10 mouse cellular contexts compared by ENCODE assay signal in the genomic region with DNA sequence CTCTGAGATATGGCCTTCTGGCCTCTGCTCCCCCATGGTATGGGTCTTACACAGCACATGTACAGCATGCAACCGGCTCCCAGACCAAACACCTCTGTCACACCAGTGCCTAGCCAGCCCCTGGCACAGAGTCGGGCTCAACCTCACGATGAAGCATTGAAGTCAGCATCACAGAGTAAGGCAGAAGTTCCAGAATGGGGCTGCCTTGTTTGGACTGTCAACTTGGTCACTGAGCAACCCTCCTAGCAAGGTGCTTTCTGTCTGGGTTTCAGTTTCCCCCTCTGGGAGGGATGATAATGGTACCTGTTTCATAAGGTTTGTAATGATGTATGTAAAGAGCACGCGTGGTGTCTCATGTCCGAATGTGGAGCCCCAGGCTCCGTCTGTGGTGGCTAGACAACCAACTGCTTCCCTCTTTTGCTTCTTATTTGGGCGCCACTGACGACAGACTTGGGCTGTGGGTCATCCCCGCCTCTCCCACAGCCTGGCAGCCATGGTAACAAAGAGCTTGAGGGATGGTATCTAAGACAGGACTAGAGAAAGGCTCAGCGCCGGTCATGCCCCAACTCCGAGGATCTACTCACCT. TPM values are rescaled to one million over a fixed set of nuclear protein-coding genes. Genes with fewer than 3 reads are reported as not detected.
DNase-seq lines count a peak whose midpoint lies in the region; ATAC-seq and TF ChIP-seq lines count a peak whose summit lies in the region.
"Had no signal": no experiment of that assay in that cellular context is flagged by ENCODE, and none has a peak within 500 bp of the region (broad histone marks: within the 10 kb centered on the region; RNA-seq: fewer than 3 reads in every experiment).

No protein-coding gene starts in this region.

- peak overlapping the region; percentile 88; the same call in 1 of the 2 replicates for H3K4me3 ChIP-seq in lung, embryonic 14.5 days (ENCODE audit: low read depth, low read length)
- no peak overlapping the region for H3K4me3 ChIP-seq in lung, adult 2 months (replicated peaks; ENCODE audit: extremely low read depth, low read depth, low read length)
- H3K4me3 ChIP-seq in embryonic facial prominence, embryonic 15.5 days (replicated peaks) = no peak overlapping the region
- H3K4me3 ChIP-seq in stomach, embryonic 14.5 days (ENCODE audit: low read depth, low read length) = no peak overlapping the region

- 0 out of 2 replicates have a peak, but pooled peaks cover 7% of the 10 kb centered on the region for H3K36me3 ChIP-seq in lung, embryonic 14.5 days (ENCODE audit: insufficient read depth)
- H3K36me3 ChIP-seq in embryonic facial prominence, embryonic 15.5 days = no peaks in the 10 kb centered on the region
- no peaks in the 10 kb centered on the region for H3K36me3 ChIP-seq in stomach, embryonic 14.5 days (ENCODE audit: control insufficient read depth, insufficient read depth, low read length)

- 49% methylated on average over 13 of the region's 13 CpGs for WGBS in lung, embryonic 14.5 days
- 59% methylated on average over 13 of the region's 13 CpGs for WGBS in lung, adult 2 months
- WGBS in embryonic facial prominence, embryonic 15.5 days = 51% methylated on average over 13 of the region's 13 CpGs
- 47% methylated on average over 13 of the region's 13 CpGs for WGBS in stomach, embryonic 14.5 days

- no peak for TF ChIP-seq CTCF in lung, embryonic 14.5 days (IDR thresholded peaks at IDR 0.05; ENCODE audit: low read depth)
- TF ChIP-seq CTCF in lung, adult 2 months (IDR thresholded peaks at IDR 0.05; ENCODE audit: insufficient read depth, low read length) = no peak

- TF ChIP-seq POLR2A in lung, adult 2 months (IDR thresholded peaks at IDR 0.05; ENCODE audit: borderline replicate concordance, extremely low read depth, low read depth, low read length) = no peak

- no peaks in the 10 kb centered on the region for H3K9me3 ChIP-seq in lung, embryonic 14.5 days (ENCODE audit: low read depth, low read length)
- no peaks in the 10 kb centered on the region for H3K9me3 ChIP-seq in embryonic facial prominence, embryonic 15.5 days (replicated peaks)
- no peaks in the 10 kb centered on the region for H3K9me3 ChIP-seq in stomach, embryonic 14.5 days (ENCODE audit: control insufficient read depth, low read depth, low read length)

- no peak for ATAC-seq in lung, embryonic 14.5 days (ENCODE audit: insufficient read depth)
- no peak for ATAC-seq in embryonic facial prominence, embryonic 15.5 days (ENCODE audit: insufficient number of reproducible peaks, low FRiP score, low TSS enrichment, low read depth)
- ATAC-seq in megakaryocyte, adult 5-6 weeks (ENCODE audit: poor library complexity, severe bottlenecking) = peak; percentile 59
- ATAC-seq in stomach, embryonic 14.5 days (ENCODE audit: insufficient number of reproducible peaks, insufficient read depth, low FRiP score, low read depth) = no peak

- H3K4me1 ChIP-seq in lung, embryonic 14.5 days (ENCODE audit: insufficient read depth) = peaks cover 25% of the 10 kb centered on the region
- peaks cover 15% of the 10 kb centered on the region for H3K4me1 ChIP-seq in lung, adult 2 months (ENCODE audit: control insufficient read depth, insufficient read depth, low read length)
- peaks cover 77% of the 10 kb centered on the region for H3K4me1 ChIP-seq in embryonic facial prominence, embryonic 15.5 days
- peaks cover 52% of the 10 kb centered on the region for H3K4me1 ChIP-seq in stomach, embryonic 14.5 days (ENCODE audit: control insufficient read depth, insufficient read depth, low read length)

- no peak overlapping the region; the same call in 1 of the 2 replicates for H3K9ac ChIP-seq in lung, embryonic 14.5 days
- no peak overlapping the region for H3K9ac ChIP-seq in embryonic facial prominence, embryonic 15.5 days
- no peak overlapping the region for H3K9ac ChIP-seq in stomach, embryonic 14.5 days (replicated peaks; ENCODE audit: low read depth, low read length)

- no peak overlapping the region; the same call in 1 of the 2 replicates for H3K27ac ChIP-seq in lung, embryonic 14.5 days (ENCODE audit: low read depth)
- H3K27ac ChIP-seq in embryonic facial prominence, embryonic 15.5 days (replicated peaks) = 0 out of 2 replicates have a peak overlapping the region, but pooled peaks have one; percentile 88
- H3K27ac ChIP-seq in stomach, embryonic 14.5 days (ENCODE audit: low read length) = no peak overlapping the region

- H3K4me2 ChIP-seq in lung, embryonic 14.5 days = peak overlapping the region; percentile 82
- H3K4me2 ChIP-seq in embryonic facial prominence, embryonic 15.5 days (replicated peaks) = peak overlapping the region; percentile 88; the same call in 1 of the 2 replicates
- H3K4me2 ChIP-seq in stomach, embryonic 14.5 days (replicated peaks; ENCODE audit: low read depth, low read length) = 0 out of 2 replicates have a peak overlapping the region, but pooled peaks have one; percentile 65

- no peak for DNase-seq in lung, embryonic 14.5 days
- no peak for DNase-seq in lung, adult 2 months
- DNase-seq in adrenal gland, adult 8-10 months = no peak
- no peak for DNase-seq in gastrocnemius, adult 18-20 months (ENCODE audit: low spot score)
- DNase-seq: cerebellum, adult 8-10 months; heart, adult 18-20 months; lung, postnatal 36 days had no signal

- H3K27me3 ChIP-seq in lung, embryonic 14.5 days (ENCODE audit: insufficient read depth, low read length) = 0 out of 2 replicates have a peak, but pooled peaks cover 5% of the 10 kb centered on the region
- H3K27me3 ChIP-seq in embryonic facial prominence, embryonic 15.5 days = no peaks in the 10 kb centered on the region
- no peaks in the 10 kb centered on the region for H3K27me3 ChIP-seq in stomach, embryonic 14.5 days (ENCODE audit: control insufficient read depth, insufficient read depth, low read length)

RNA-seq across cellular contexts. Expression of a gene that starts 1.0 kb away (rescaled TPM):
- polyA plus RNA-seq in lung, embryonic 14.5 days (2014; fragmentation: Nextera tagmentation; extraction: Ambion mirVana) = 7.8 and 10.4 TPM in 2 replicates
- polyA plus RNA-seq in lung, adult 2 months (2012; rRNA removed) = 36.6 and 58.8 TPM in 2 replicates
- 11.4 and 15.1 TPM in 2 replicates for polyA plus RNA-seq in embryonic facial prominence, embryonic 15.5 days (2015; fragmentation: Nextera tagmentation; extraction: Ambion mirVana)
- 0.16 and 0.30 TPM in 2 replicates for total RNA-seq in megakaryocyte, adult 5-6 weeks (2015)
- total RNA-seq in megakaryocyte, adult 5-6 weeks (2017) = 0.29 and 0.85 TPM in 2 replicates
- 6.4 and 7.2 TPM in 2 replicates for polyA plus RNA-seq in stomach, embryonic 14.5 days (2014; fragmentation: Nextera tagmentation; extraction: Ambion mirVana)
- 10 to 100 TPM in 3 of 4 experiments, 1 to 10 TPM in 1; 8.8 to 19.6 (median 17.1) TPM for total RNA-seq in adrenal gland, adult 8-10 months (2022)
- 1 to 10 TPM; 4.4 to 5.1 TPM for total RNA-seq in gastrocnemius, adult 18-20 months (2021)

RNA-seq across cellular contexts. Expression of a gene that starts 31.1 kb away (rescaled TPM):
- polyA plus RNA-seq in lung, embryonic 14.5 days (2014; fragmentation: Nextera tagmentation; extraction: Ambion mirVana) = 8.8 TPM in 2 replicates
- polyA plus RNA-seq in lung, adult 2 months (2012; rRNA removed) = 40.0 and 43.4 TPM in 2 replicates
- polyA plus RNA-seq in embryonic facial prominence, embryonic 15.5 days (2015; fragmentation: Nextera tagmentation; extraction: Ambion mirVana) = 16.0 and 16.4 TPM in 2 replicates
- 42.1 and 45.0 TPM in 2 replicates for total RNA-seq in megakaryocyte, adult 5-6 weeks (2015)
- total RNA-seq in megakaryocyte, adult 5-6 weeks (2017) = 37.0 TPM in 2 replicates
- 10.1 and 12.1 TPM in 2 replicates for polyA plus RNA-seq in stomach, embryonic 14.5 days (2014; fragmentation: Nextera tagmentation; extraction: Ambion mirVana)
- total RNA-seq in adrenal gland, adult 8-10 months (2022) = 100 to 1,000 TPM in 2 of 4 experiments, 10 to 100 TPM in 2; 42.9 to 895 (median 124) TPM
- total RNA-seq in gastrocnemius, adult 18-20 months (2021) = 100 to 1,000 TPM; 206 to 234 TPM

RNA-seq across cellular contexts. Expression of a gene that starts 49.1 kb away (rescaled TPM):
- polyA plus RNA-seq in lung, embryonic 14.5 days (2014; fragmentation: Nextera tagmentation; extraction: Ambion mirVana) = 6.3 and 6.4 TPM in 2 replicates
- 45.8 and 57.2 TPM in 2 replicates for polyA plus RNA-seq in lung, adult 2 months (2012; rRNA removed)
- 10.5 and 11.4 TPM in 2 replicates for polyA plus RNA-seq in embryonic facial prominence, embryonic 15.5 days (2015; fragmentation: Nextera tagmentation; extraction: Ambion mirVana)
- total RNA-seq in megakaryocyte, adult 5-6 weeks (2015) = 7.4 and 7.7 TPM in 2 replicates
- 15.2 and 17.1 TPM in 2 replicates for total RNA-seq in megakaryocyte, adult 5-6 weeks (2017)
- 11.5 and 14.5 TPM in 2 replicates for polyA plus RNA-seq in stomach, embryonic 14.5 days (2014; fragmentation: Nextera tagmentation; extraction: Ambion mirVana)
- 10 to 100 TPM in 3 of 4 experiments, 1 to 10 TPM in 1; 8.6 to 15.4 (median 12.1) TPM for total RNA-seq in adrenal gland, adult 8-10 months (2022)
- total RNA-seq in gastrocnemius, adult 18-20 months (2021) = 10 to 100 TPM; 26.0 to 48.0 TPM
